Mouse (Mus musculus) inflammation-experienced regulatory T-cells, adult 16 weeks (primary cell): ENCODE measurements around the gene Gm7138. TPM values are rescaled to one million over a fixed set of nuclear protein-coding genes. Genes with fewer than 3 reads are reported as not detected.

ENCODE experiments used
- polyA plus RNA-seq: library from polyadenylated mRNA; unstranded; fragments of 100-300 nt; shearing (Covaris generic); gene quantifications from one replicate; pipeline ENCODE4 v1.2.1, GENCODE M21; 2017

Gm7138 gene
- not detected for polyA plus RNA-seq

DNA sequence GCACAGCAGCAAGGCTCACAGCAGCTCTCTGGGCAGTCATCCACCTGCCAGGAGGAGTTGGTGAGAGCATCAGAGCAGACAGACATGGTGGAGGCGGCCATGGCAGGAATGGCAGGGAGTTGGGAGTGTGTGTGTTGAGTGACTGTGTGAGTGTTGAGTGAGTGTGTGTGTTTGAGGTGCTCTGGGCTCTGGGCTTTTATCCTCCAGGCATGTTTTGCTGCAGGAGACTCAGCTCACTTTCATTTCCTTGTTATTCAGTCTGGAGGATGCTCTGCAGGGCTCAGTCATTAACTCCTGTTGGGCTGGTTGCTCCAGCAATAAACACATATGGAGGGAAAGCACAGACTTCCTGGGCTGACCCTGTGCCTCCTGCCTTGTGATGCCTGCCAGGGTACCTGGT lies at the start of gene Gm7138:
Gene Gm7138 (minus strand): TSS at position 101 of the 400 bp plus-strand sequence.

DNA sequence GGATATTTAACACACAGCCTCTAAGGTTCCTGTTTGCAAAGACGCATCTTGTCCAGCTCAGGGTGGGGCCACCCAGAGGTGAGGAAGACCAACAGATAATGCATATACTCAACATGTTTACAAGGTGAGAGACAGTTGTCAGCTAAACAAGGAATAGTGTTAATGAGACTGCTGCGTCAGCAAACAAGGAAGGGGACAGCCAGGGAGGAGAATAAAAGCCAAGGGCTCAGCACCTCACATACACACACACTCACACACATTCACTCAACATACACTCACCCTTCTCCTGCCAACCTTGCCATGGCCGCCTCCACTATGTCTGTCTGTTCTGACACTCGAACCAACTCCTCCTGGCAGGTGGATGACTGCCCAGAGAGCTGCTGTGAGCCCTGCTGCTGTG lies 37.6 kb upstream of the Gm7138 start, which contains the start of gene Gm2696:
Gene Gm2696 (plus strand): TSS at position 301 of the 400 bp plus-strand sequence.

DNA sequence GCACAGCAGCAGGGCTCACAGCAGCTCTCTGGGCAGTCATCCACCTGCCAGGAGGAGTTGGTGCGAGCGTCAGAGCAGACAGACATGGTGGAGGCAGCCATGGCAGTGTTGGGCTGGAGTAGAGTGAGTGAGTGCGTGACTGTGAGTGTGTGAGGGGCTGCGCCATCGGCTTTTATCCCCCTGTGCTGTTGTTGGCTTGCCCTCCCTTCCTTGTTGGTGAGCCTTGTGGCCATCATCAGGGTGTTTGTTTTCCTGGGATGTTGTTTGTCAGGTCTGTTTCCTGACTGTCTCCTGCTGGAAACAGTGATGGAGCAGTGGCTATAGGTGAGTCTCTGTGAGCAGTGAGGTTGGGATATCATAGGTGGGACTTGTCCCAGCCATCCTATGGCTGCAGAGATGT lies 35.0 kb upstream of the Gm7138 start, which contains the start of gene Gm9507:
Gene Gm9507 (minus strand): TSS at position 101 of the 400 bp plus-strand sequence.

DNA sequence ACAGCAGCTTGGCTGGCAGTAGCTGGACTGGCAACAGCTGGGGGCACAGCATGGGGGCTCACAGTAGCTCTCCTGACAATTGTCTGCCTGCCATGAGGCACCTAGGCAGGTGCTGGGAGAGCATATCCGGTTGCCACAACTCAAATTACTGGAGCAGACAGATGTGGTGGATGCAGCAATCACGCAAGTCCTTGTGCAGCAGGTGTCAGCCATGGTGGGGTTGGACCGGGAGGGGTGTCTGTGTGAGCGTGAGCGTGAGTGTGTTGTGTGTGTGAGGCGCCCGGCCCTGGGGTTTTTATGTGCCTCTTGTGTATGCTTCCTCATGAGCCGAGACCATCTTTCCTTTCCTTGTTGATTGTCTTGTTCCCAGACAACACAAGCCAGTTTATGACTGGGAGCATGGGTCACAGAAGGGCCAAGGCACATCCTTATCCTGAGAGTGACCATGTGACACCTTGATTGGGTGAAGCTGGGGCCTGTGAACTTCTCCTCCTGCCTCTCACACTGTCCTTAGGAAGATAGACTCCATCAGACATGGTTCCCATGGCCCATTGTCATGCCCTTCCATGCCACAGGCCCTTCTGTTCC lies 22.3 kb upstream of the Gm7138 start, which contains the start of gene Gm19668:
Gene Gm19668 (minus strand): TSS at position 213 of the 588 bp plus-strand sequence.

DNA sequence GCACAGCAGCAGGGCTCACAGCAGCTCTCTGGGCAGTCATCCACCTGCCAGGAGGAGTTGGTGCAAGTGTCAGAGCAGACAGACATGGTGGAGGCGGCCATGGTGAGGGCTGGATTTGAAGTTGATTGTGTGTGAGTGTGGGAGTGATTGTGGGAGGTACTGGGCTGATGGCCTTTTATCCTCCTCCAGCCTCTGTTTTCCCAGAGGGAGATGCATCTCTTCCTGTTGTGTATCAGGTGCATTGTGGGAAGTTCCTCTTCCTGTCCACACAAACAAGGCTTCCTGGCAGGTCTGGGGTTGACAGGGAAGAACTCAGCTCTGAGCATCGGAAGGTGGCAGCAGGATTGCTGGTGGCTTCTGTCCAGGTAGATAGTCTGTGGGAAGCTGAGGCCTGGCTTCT lies 18.2 kb upstream of the Gm7138 start, which contains the start of gene Gm9639:
Gene Gm9639 (minus strand): TSS at position 101 of the 400 bp plus-strand sequence.

DNA sequence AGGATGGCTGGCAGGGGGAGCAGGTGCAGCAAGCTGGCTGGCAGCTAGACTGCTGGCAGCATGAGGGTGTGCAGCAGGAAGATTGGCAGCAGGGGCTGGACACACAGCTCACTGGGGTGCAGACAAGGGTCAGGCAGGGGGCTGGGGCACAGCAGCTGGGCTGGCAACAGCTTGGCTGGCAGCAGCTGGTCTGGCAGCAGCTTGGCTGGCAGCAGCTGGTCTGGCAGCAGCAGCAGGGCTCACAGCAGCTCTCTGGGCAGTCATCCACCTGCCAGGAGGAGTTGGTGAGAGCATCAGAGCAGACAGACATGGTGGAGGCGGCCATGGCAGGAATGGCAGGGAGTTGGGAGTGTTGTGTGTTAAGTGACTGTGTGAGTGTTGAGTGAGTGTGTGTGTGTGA lies 11.1 kb upstream of the Gm7138 start, which contains the start of gene Gm7137:
Gene Gm7137 (minus strand): TSS at position 325 of the 400 bp plus-strand sequence.

DNA sequence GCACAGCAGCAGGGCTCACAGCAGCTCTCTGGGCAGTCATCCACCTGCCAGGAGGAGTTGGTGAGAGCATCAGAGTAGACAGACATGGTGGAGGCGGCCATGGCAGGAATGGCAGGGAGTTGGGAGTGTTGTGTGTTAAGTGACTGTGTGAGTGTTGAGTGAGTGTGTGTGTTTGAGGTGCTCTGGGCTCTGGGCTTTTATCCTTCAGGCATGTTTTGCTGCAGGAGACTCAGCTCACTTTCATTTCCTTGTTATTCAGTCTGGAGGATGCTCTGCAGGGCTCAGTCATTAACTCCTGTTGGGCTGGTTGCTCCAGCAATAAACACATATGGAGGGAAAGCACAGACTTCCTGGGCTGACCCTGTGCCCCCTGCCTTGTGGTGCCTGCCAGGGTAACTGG lies 5.7 kb upstream of the Gm7138 start, which contains the start of gene Gm3250:
Gene Gm3250 (minus strand): TSS at position 101 of the 400 bp plus-strand sequence.

DNA sequence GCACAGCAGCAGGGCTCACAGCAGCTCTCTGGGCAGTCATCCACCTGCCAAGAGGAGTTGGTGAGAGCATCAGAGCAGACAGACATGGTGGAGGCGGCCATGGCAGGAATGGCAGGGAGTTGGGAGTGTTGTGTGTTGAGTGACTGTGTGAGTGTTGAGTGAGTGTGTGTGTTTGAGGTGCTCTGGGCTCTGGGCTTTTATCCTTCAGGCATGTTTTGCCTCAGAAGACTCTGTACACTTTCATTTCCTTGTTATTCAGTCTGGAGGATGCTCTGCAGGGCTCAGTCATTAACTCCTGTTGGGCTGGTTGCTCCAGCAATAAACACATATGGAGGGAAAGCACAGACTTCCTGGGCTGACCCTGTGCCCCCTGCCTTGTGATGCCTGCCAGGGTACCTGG lies 5.5 kb downstream of the Gm7138 start, which contains the start of gene Gm3238:
Gene Gm3238 (minus strand): TSS at position 101 of the 400 bp plus-strand sequence.

DNA sequence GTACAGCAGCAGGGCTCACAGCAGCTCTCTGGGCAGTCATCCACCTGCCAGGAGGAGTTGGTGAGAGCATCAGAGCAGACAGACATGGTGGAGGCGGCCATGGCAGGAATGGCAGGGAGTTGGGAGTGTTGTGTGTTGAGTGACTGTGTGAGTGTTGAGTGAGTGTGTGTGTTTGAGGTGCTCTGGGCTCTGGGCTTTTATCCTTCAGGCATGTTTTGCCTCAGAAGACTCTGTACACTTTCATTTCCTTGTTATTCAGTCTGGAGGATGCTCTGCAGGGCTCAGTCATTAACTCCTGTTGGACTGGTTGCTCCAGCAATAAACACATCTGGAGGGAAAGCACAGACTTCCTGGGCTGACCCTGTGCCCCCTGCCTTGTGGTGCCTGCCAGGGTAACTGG lies 17.2 kb downstream of the Gm7138 start, which contains the start of gene Gm3233:
Gene Gm3233 (minus strand): TSS at position 101 of the 400 bp plus-strand sequence.

DNA sequence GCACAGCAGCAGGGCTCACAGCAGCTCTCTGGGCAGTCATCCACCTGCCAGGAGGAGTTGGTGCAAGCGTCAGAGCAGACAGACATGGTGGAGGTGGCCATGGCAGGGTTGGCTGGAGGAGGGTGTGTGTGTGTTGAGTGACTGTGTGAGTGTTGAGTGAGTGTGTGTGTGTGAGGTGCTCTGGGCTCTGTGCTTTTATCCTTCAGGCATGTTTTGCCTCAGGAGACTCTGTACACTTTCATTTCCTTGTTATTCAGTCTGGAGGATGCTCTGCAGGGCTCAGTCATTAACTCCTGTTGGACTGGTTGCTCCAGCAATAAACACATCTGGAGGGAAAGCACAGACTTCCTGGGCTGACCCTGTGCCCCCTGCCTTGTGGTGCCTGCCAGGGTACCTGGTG lies 25.5 kb downstream of the Gm7138 start, which contains the start of gene Gm9736:
Gene Gm9736 (minus strand): TSS at position 101 of the 400 bp plus-strand sequence.

DNA sequence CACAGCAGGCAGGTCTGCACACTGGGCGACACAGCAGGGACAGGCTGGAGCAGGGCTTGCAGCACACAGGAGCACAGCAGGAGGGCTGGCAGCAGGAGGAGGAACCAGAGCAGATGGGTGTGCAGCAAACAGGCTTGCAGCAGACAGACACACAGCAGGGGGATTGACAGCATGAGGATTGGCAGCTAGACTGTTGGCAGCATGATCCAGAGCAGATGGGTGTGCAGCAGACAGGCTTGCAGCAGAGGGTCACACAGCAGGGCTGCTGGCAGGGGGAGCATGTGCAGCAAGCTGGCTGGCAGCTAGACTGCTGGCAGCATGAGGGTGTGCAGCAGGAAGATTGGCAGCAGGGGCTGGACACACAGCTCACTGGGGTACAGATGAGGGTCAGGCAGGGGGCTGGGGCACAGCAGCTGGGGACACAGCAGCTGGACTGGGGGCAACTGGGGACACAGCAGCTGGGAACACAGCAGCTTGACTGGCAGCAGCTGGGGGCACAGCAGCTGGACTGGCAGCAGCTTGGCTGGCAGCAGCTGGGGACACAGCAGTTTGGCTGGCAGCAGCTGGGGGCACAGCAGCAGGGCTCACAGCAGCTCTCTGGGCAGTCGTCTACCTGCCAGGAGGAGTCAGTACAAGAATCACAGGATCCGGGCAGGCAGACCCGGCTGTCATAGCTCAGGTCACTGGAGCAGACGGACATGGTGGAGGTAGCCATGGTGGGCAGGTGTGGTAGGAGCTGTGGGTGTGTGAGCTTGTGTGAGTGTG lies 34.6 kb downstream of the Gm7138 start, which contains the start of gene Gm18596:
Gene Gm18596 (minus strand): TSS at position 715 of the 765 bp plus-strand sequence.

Other genes starting within 250 kb of the Gm7138 start
- gene Itgb2, start 246.7 kb downstream of the Gm7138 start, polyA plus RNA-seq = 668 TPM
- gene Pttg1ip, start 195.2 kb downstream of the Gm7138 start, polyA plus RNA-seq = 130 TPM
- gene Sumo3, start 170.8 kb downstream of the Gm7138 start, polyA plus RNA-seq = 133 TPM
- not detected for gene Gm49325, start 170.7 kb downstream of the Gm7138 start, polyA plus RNA-seq
- 75.8 TPM for gene Ube2g2, start 154.7 kb downstream of the Gm7138 start, polyA plus RNA-seq
- gene Tspear, start 90.4 kb downstream of the Gm7138 start, polyA plus RNA-seq = 0.69 TPM
- gene Gm19402, start 86.2 kb downstream of the Gm7138 start, polyA plus RNA-seq = not detected
- gene Gm9508, start 79.7 kb downstream of the Gm7138 start, polyA plus RNA-seq = not detected
- gene Gm10272, start 70.3 kb downstream of the Gm7138 start, polyA plus RNA-seq = not detected
- not detected for gene Gm10024, start 65.5 kb downstream of the Gm7138 start, polyA plus RNA-seq
- gene Gm10142, start 61.1 kb downstream of the Gm7138 start, polyA plus RNA-seq = not detected
- not detected for gene Krtap12-1, start 56.3 kb downstream of the Gm7138 start, polyA plus RNA-seq
- gene Gm10100, start 50.5 kb downstream of the Gm7138 start, polyA plus RNA-seq = not detected
- not detected for gene Gm18596, start 34.3 kb downstream of the Gm7138 start, polyA plus RNA-seq
- not detected for gene Gm9736, start 25.6 kb downstream of the Gm7138 start, polyA plus RNA-seq
- not detected for gene Gm3233, start 17.3 kb downstream of the Gm7138 start, polyA plus RNA-seq
- gene Gm3238, start 5.6 kb downstream of the Gm7138 start, polyA plus RNA-seq = not detected
- not detected for gene Gm3250, start 5.6 kb upstream of the Gm7138 start, polyA plus RNA-seq
- gene Gm7137, start 11.3 kb upstream of the Gm7138 start, polyA plus RNA-seq = not detected
- gene Gm9639, start 18.1 kb upstream of the Gm7138 start, polyA plus RNA-seq = not detected
- not detected for gene Gm19668, start 22.2 kb upstream of the Gm7138 start, polyA plus RNA-seq
- gene Gm9507, start 34.9 kb upstream of the Gm7138 start, polyA plus RNA-seq = not detected
- gene Gm2696, start 37.7 kb upstream of the Gm7138 start, polyA plus RNA-seq = not detected
- gene Krtap10-4, start 50.2 kb upstream of the Gm7138 start, polyA plus RNA-seq = not detected
- not detected for gene Krtap10-10, start 59.0 kb upstream of the Gm7138 start, polyA plus RNA-seq
- not detected for gene Gm36176, start 69.9 kb upstream of the Gm7138 start, polyA plus RNA-seq
- gene Gm10318, start 75.9 kb upstream of the Gm7138 start, polyA plus RNA-seq = not detected
- not detected for gene Gm3285, start 85.0 kb upstream of the Gm7138 start, polyA plus RNA-seq
- not detected for gene Lrrc3, start 125.6 kb upstream of the Gm7138 start, polyA plus RNA-seq
- gene Trpm2, start 193.6 kb upstream of the Gm7138 start, polyA plus RNA-seq = 0.71 TPM
- gene 1810043G02Rik, start 201.6 kb upstream of the Gm7138 start, polyA plus RNA-seq = 11.9 TPM
- 111 TPM for gene Pfkl, start 233.1 kb upstream of the Gm7138 start, polyA plus RNA-seq